Mouse (Mus musculus) liver, postnatal 0 days (tissue): ENCODE results near the gene Slc17a5. TPM values are rescaled to one million over a fixed set of nuclear protein-coding genes. Genes with fewer than 3 reads are reported as not detected.

Experiments
- ATAC-seq: fragments of 200-750 bp; cut with Nextera tagmentation; 2 replicates; pipeline ENCODE4 v1.8.0; 2017; ENCODE audit warnings: mild to moderate bottlenecking, moderate library complexity
- DNase-seq: peaks from one replicate; pipeline ENCODE4 v3.0.0-alpha.2; 2016
- H3K27ac ChIP-seq: fragments of 300-500 bp; sonication (generic); 2 replicates; pipeline ENCODE4 v1.5.1; 2014; ENCODE audit warnings: antibody characterized with exemption, moderate library complexity, mild to moderate bottlenecking, low read depth
- H3K27me3 ChIP-seq: fragments of 300-500 bp; sonication (generic); 2 replicates; pipeline ENCODE4 v1.6.1; 2014; ENCODE audit warnings: low read length, control low read depth, mixed read lengths; ENCODE audit not compliant: insufficient read depth
- H3K36me3 ChIP-seq: fragments of 300-500 bp; sonication (generic); replicated peaks from 2 replicates; pipeline ENCODE4 v1.6.1; 2014; ENCODE audit warnings: mild to moderate bottlenecking, control low read depth, low read length, moderate library complexity, mixed read lengths; ENCODE audit not compliant: insufficient read depth
- H3K4me1 ChIP-seq: fragments of 300-500 bp; sonication (generic); 2 replicates; pipeline ENCODE4 v1.6.1; 2014; ENCODE audit warnings: antibody characterized with exemption, mild to moderate bottlenecking, control low read depth; ENCODE audit not compliant: insufficient read depth
- H3K4me2 ChIP-seq: fragments of 300-500 bp; sonication (generic); 2 replicates; pipeline ENCODE4 v1.6.1; 2014; ENCODE audit warnings: low read depth, mild to moderate bottlenecking, low read length, moderate library complexity, mixed read lengths
- H3K4me3 ChIP-seq: fragments of 300-500 bp; sonication (generic); 2 replicates; pipeline ENCODE4 v1.5.1; 2014; ENCODE audit warnings: low read depth, low read length
- H3K9ac ChIP-seq: fragments of 300-500 bp; sonication (generic); replicated peaks from 2 replicates; pipeline ENCODE4 v1.6.1; 2014; ENCODE audit warnings: mild to moderate bottlenecking, moderate library complexity
- H3K9me3 ChIP-seq: fragments of 300-500 bp; sonication (generic); 2 replicates; pipeline ENCODE4 v1.6.1; 2016; ENCODE audit warnings: mild to moderate bottlenecking, control low read depth, low read length, mixed read lengths
- CTCF ChIP-seq: sonication (generic); IDR thresholded peaks from 2 replicates; pipeline ENCODE4 v1.5.1; 2016; ENCODE audit warnings: antibody characterized with exemption, low read depth
- EP300 ChIP-seq: IDR thresholded peaks from 2 replicates; pipeline ENCODE4 v1.6.1; 2016; ENCODE audit warnings: antibody characterized with exemption, low read depth, mild to moderate bottlenecking
- WGBS: fragments of 180-500 bp; shearing (Covaris S2); extraction: QIAGEN DNeasy Blood & Tissue Kit; methylation state at CpG from one replicate; pipeline ENCODE4 v1.1.7; 2014; ENCODE audit not compliant: insufficient replicate concordance; 5-methylcytosine and 5-hydroxymethylcytosine counted together
- polyA plus RNA-seq: library from polyadenylated mRNA; unstranded; fragments of >200 nt; fragmentation: Nextera tagmentation; extraction: Ambion mirVana; gene quantifications from 2 replicates; pipeline ENCODE4 v1.2.1, GENCODE M21; 2015

Slc17a5 gene
- polyA plus RNA-seq: 5.2 and 6.2 TPM in 2 replicates

DNA sequence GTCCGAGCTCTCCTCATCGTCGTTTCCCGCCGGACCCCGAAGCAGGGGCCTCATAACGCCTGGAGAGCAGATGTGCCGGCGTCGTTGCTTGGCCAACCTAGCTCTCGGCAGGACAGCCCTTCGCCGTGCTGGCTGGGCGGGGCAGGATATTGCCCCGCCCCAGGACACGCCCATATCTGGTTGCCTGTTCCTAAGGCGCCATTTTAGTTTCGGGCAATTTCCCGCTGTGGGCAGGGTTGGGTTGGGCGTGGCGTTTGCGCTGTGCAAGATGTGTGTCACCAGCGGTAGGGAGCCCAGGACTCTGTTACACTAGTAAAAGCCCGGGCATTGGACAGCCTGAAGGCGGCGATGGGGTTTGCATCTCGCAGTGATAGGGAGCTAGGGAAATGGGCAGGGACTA lies at the start of gene Slc17a5:
Slc17a5 (minus strand) TSS at position 128 of the 400 bp plus-strand sequence.
- peak; percentile 98 for DNase-seq
- Histone ChIP-seq H3K27ac (peak within 1 kb of the TSS; percentile 45), H3K36me3 (no peaks in the 10 kb centered on the region), H3K9me3 (no peaks in the 10 kb centered on the region), H3K4me2 (peak within 1 kb of the TSS; percentile 84), H3K4me1 (peaks cover 6% of the 10 kb centered on the region), H3K27me3 (no peaks in the 10 kb centered on the region), H3K4me3 (peak within 1 kb of the TSS; percentile 68), H3K9ac (peak within 1 kb of the TSS; percentile 73)
- WGBS: under 1% methylated on average over 27 of the region's 27 CpGs
- peak; percentile 98 for ATAC-seq
- TF ChIP-seq EP300 (no peak), CTCF (0 out of 2 replicates have a peak, but pooled peaks have one; percentile 8)

GRCm38 (mm10) chr9:78633976-78634375 lies 46.1 kb upstream of the Slc17a5 start:
- 84% methylated on average over 3 of the region's 3 CpGs for WGBS
- H3K4me2 ChIP-seq: no peak overlapping the region
- H3K9ac ChIP-seq: no peak overlapping the region
- H3K9me3 ChIP-seq: no peaks in the 10 kb centered on the region
- H3K27me3 ChIP-seq: no peaks in the 10 kb centered on the region
- no peak for ATAC-seq
- TF ChIP-seq CTCF (no peak), EP300 (no peak)
- H3K4me3 ChIP-seq: no peak overlapping the region
- no peak for DNase-seq
- no peaks in the 10 kb centered on the region for H3K36me3 ChIP-seq
- no peaks in the 10 kb centered on the region for H3K4me1 ChIP-seq
- no peak overlapping the region for H3K27ac ChIP-seq

- ATAC-seq (no peak), DNase-seq (no peak)
- no peaks in the 10 kb centered on the region for H3K36me3 ChIP-seq
- WGBS: 53% methylated on average over 6 of the region's 6 CpGs
- no peaks in the 10 kb centered on the region for H3K4me1 ChIP-seq
- no peak overlapping the region for H3K4me2 ChIP-seq
- no peak overlapping the region for H3K27ac ChIP-seq
- no peaks in the 10 kb centered on the region for H3K27me3 ChIP-seq
- TF ChIP-seq EP300: no peak
- TF ChIP-seq CTCF: no peak
- H3K9me3 ChIP-seq: no peaks in the 10 kb centered on the region
- H3K9ac ChIP-seq: no peak overlapping the region
- no peak overlapping the region for H3K4me3 ChIP-seq
Observed at GRCm38 (mm10) chr9:78631755-78632434, 44.1 kb upstream of the Slc17a5 start.

GRCm38 (mm10) chr9:78629991-78630390 lies 42.1 kb upstream of the Slc17a5 start:
- H3K4me2 ChIP-seq: no peak overlapping the region
- ATAC-seq (no peak), DNase-seq (no peak)
- H3K27me3 ChIP-seq: no peaks in the 10 kb centered on the region
- H3K4me3 ChIP-seq: no peak overlapping the region
- WGBS: 60% methylated on average over 6 of the region's 6 CpGs
- no peak for TF ChIP-seq EP300
- peak; percentile 12; the same call in 1 of the 2 replicates for TF ChIP-seq CTCF
- H3K9ac ChIP-seq: no peak overlapping the region
- H3K9me3 ChIP-seq: no peaks in the 10 kb centered on the region
- no peaks in the 10 kb centered on the region for H3K4me1 ChIP-seq
- H3K27ac ChIP-seq: no peak overlapping the region
- no peaks in the 10 kb centered on the region for H3K36me3 ChIP-seq

DNA sequence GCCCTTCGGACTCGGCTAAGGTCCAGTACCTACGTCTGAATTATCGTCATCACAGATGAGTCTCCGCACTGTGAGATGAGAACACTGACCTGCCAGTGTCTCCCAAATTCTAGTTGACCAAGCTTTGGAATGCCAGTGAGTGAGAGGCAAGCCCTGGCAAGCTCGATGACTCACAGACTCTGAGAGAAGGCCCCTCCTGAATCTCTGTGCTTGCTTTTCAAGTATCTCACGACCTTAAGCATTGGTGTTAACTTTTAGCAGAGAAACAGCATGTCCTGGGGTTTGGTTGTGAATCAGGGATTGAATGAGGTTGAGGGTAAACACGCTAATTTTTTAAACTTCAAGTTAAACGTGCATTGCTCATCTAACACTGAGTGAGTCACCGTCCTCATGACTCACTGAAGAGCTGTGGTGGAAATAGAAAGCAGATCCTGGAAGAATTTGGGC lies 35.5 kb upstream of the Slc17a5 start:
- Histone ChIP-seq H3K9ac (no peak overlapping the region), H3K4me3 (no peak overlapping the region), H3K4me1 (no peaks in the 10 kb centered on the region), H3K9me3 (no peaks in the 10 kb centered on the region), H3K4me2 (no peak overlapping the region), H3K27me3 (peaks cover 6% of the 10 kb centered on the region; the same call in 1 of the 2 replicates), H3K36me3 (no peaks in the 10 kb centered on the region), H3K27ac (no peak overlapping the region)
- TF ChIP-seq EP300 (no peak), CTCF (no peak)
- 70% methylated on average over 10 of the region's 10 CpGs for WGBS
- no peak for ATAC-seq
- no peak for DNase-seq

DNA sequence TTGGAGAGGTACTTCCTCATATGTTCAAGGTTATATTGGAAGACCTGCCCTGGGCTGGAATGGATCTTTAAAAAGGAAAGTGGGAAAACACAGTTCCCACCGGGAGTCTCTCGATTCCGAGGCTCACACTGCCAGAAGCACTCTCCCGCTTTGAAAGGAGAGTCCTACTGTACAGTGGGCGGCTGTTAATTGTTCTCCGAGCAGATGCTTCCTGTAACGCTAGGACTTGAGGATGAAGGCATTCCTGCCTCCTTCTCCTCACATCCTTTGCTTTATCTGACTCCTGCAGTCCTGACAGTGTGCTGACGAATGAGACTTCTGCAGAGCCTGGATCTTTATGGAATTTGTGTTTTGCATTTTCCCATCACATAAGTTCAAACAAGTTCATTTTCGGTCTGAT lies 31.4 kb upstream of the Slc17a5 start:
- no peak for DNase-seq
- Histone ChIP-seq H3K9me3 (no peaks in the 10 kb centered on the region), H3K4me1 (peaks cover 4% of the 10 kb centered on the region), H3K4me2 (no peak overlapping the region), H3K9ac (no peak overlapping the region), H3K27ac (no peak overlapping the region), H3K36me3 (no peaks in the 10 kb centered on the region), H3K4me3 (no peak overlapping the region), H3K27me3 (peaks cover 32% of the 10 kb centered on the region)
- TF ChIP-seq CTCF (no peak), EP300 (no peak)
- ATAC-seq: no peak
- WGBS: 61% methylated on average over 9 of the region's 9 CpGs
